Mouse (Mus musculus) thymus, adult 2 months (tissue): ENCODE measurements around the gene Nfatc3.

Experiments used
- CTCF ChIP-seq: fragments of 200-500 bp; IDR thresholded peaks from 2 replicates; pipeline ENCODE4 v1.5.1; 2012; ENCODE audit warnings: mild to moderate bottlenecking, control low read depth, low read length, moderate library complexity, borderline replicate concordance; ENCODE audit not compliant: control insufficient read depth, poor library complexity, insufficient read depth; ENCODE audit errors: extremely low read depth
- POLR2A ChIP-seq: fragments of 200-500 bp; IDR thresholded peaks from 2 replicates; pipeline ENCODE4 v1.6.1; 2012; ENCODE audit warnings: mild to moderate bottlenecking, low read length, control low read depth, moderate library complexity; ENCODE audit not compliant: control insufficient read depth, poor library complexity, insufficient read depth; ENCODE audit errors: extremely low read depth

GRCm38 (mm10) chr8:106011643-106011986 lies 47.0 kb upstream of the Nfatc3 start, which contains the start of gene Ddx28:
- TF ChIP-seq CTCF (0 out of 2 replicates have a peak, but pooled peaks have one; percentile 7), POLR2A (no peak)
